Mouse (Mus musculus) limb, embryonic 14.5 days (tissue): ENCODE measurements around the gene Aldh6a1. TPM values are rescaled to one million over a fixed set of nuclear protein-coding genes. Genes with fewer than 3 reads are reported as not detected.
A peak's percentile ranks its signal among the peaks of the same experiment; 100 is the strongest.

Experiments used
- ATAC-seq: fragments of 200-750 bp; cut with Nextera tagmentation; 2 replicates; pipeline ENCODE4 v1.8.0; 2017; ENCODE audit warnings: low read depth, moderate number of reproducible peaks, moderate TSS enrichment; ENCODE audit not compliant: low FRiP score
- DNase-seq: peaks from one replicate; pipeline ENCODE4 v3.0.0-alpha.2; 2015; ENCODE audit warnings: low spot score
- H3K27ac ChIP-seq: fragments of 300-500 bp; sonication (generic); replicated peaks from 2 replicates; pipeline ENCODE4 v1.5.1; 2014; ENCODE audit warnings: low read depth, mild to moderate bottlenecking, low read length, moderate library complexity, mixed read lengths
- H3K27me3 ChIP-seq: fragments of 300-500 bp; sonication (generic); 2 replicates; pipeline ENCODE4 v1.6.1; 2014; ENCODE audit warnings: low read length, mixed read lengths; ENCODE audit not compliant: control insufficient read depth, insufficient read depth
- H3K36me3 ChIP-seq: fragments of 300-500 bp; sonication (generic); 2 replicates; pipeline ENCODE4 v1.6.1; 2014; ENCODE audit warnings: mild to moderate bottlenecking, low read length, moderate library complexity, mixed read lengths; ENCODE audit not compliant: control insufficient read depth, insufficient read depth
- H3K4me1 ChIP-seq: fragments of 300-500 bp; sonication (generic); 2 replicates; pipeline ENCODE4 v1.6.1; 2014; ENCODE audit warnings: antibody characterized with exemption, low read length, mixed read lengths; ENCODE audit not compliant: control insufficient read depth, insufficient read depth
- H3K4me2 ChIP-seq: fragments of 300-500 bp; sonication (generic); replicated peaks from 2 replicates; pipeline ENCODE4 v1.6.1; 2014; ENCODE audit warnings: low read depth, mild to moderate bottlenecking, low read length, moderate library complexity; ENCODE audit not compliant: severe bottlenecking
- H3K4me3 ChIP-seq: fragments of 300-500 bp; sonication (generic); replicated peaks from 2 replicates; pipeline ENCODE4 v1.5.1; 2014; ENCODE audit warnings: low read length
- H3K9ac ChIP-seq: fragments of 300-500 bp; sonication (generic); 2 replicates; pipeline ENCODE4 v1.6.1; 2014; ENCODE audit warnings: mild to moderate bottlenecking, low read depth, low read length, moderate library complexity; ENCODE audit not compliant: severe bottlenecking
- H3K9me3 ChIP-seq: fragments of 300-500 bp; sonication (generic); 2 replicates; pipeline ENCODE4 v1.6.1; 2016; ENCODE audit warnings: low read length; ENCODE audit not compliant: control insufficient read depth
- POLR2A ChIP-seq: fragments of 200-500 bp; IDR thresholded peaks from 2 replicates; pipeline ENCODE4 v1.8.0; 2012; ENCODE audit warnings: inconsistent platforms, mild to moderate bottlenecking, moderate library complexity, borderline replicate concordance; ENCODE audit not compliant: insufficient read depth, insufficient read length; ENCODE audit errors: extremely low read depth
- whole genome bisulfite sequencing: fragments of 180-500 bp; shearing (Covaris S2); extraction: QIAGEN DNeasy Blood & Tissue Kit; methylation state at CpG from one replicate; pipeline ENCODE4 v1.1.7; 2014; 5-methylcytosine and 5-hydroxymethylcytosine counted together
- polyA plus RNA-seq, 2 experiments: library from polyadenylated mRNA; depleted of rRNA in 1 of 2; stranded (reverse) in 1 of 2; unstranded in 1 of 2; fragments of >200 nt; fragmentation: Nextera tagmentation in 1 of 2; extraction: Ambion mirVana in 1 of 2; gene quantifications; 2 replicates each; pipeline versions ENCODE4 v1.2.1 to v1.2.3; 2012 to 2014

Gene Aldh6a1
- polyA plus RNA-seq, 2 experiments = 19.0 to 41.2 TPM

DNA sequence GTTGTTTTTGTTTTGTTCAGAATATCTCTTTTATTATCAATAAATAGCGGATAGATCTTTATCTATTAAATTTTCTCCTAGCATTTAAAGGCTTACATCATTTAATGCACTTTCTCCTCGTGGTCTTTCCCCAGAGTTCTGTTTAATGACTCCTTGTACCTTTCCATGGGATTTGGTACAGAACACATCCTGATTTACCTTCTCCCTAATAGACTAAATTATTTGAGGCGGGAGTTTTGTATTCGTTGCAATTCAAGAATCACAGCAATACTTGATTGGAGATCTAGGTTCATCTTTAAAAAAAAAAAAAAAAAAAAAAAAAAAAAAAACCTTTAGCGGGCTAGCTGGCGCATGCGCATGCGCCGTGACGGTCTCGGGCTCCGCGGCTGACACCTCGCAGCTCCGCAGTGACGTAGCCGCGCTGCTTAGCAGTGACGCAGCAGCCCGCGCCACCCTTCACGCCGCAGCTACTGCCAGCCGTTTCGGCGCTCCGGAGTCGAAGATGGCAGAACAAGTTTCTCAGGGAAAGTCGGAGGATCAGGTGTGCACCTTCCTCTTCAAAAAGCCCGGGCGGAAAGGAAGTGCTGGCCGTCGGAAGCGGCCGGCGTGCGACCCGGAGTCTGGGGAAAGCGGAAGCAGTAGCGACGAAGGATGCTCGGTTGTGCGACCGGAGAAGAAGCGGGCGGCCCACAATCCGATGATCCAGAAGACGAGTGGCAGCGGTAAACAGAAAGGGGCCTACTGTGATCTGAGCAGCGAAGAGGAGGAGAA is 33.8 kb downstream of the Aldh6a1 start, which contains the start of gene Rnf113a2:
TSS of gene Rnf113a2 (plus strand) at position 363 of the 771 bp plus-strand sequence.
- H3K27ac ChIP-seq = peak within 1 kb of the TSS; percentile 19; the same call in 1 of the 2 replicates
- H3K36me3 ChIP-seq = no peaks in the 10 kb centered on the region
- H3K4me2 ChIP-seq = peak within 1 kb of the TSS; percentile 79
- H3K4me1 ChIP-seq = no peaks in the 10 kb centered on the region
- peak within 1 kb of the TSS; percentile 71 for H3K9ac ChIP-seq
- H3K9me3 ChIP-seq = 0 out of 2 replicates have a peak, but pooled peaks cover 4% of the 10 kb centered on the region
- H3K4me3 ChIP-seq = peak within 1 kb of the TSS; percentile 56
- 0 out of 2 replicates have a peak, but pooled peaks have one; percentile 23 for TF ChIP-seq POLR2A
- DNase-seq (peak; percentile 86), ATAC-seq (peak; percentile 89)
- WGBS = 3% methylated on average over 50 of the region's 50 CpGs
- H3K27me3 ChIP-seq = no peaks in the 10 kb centered on the region

DNA sequence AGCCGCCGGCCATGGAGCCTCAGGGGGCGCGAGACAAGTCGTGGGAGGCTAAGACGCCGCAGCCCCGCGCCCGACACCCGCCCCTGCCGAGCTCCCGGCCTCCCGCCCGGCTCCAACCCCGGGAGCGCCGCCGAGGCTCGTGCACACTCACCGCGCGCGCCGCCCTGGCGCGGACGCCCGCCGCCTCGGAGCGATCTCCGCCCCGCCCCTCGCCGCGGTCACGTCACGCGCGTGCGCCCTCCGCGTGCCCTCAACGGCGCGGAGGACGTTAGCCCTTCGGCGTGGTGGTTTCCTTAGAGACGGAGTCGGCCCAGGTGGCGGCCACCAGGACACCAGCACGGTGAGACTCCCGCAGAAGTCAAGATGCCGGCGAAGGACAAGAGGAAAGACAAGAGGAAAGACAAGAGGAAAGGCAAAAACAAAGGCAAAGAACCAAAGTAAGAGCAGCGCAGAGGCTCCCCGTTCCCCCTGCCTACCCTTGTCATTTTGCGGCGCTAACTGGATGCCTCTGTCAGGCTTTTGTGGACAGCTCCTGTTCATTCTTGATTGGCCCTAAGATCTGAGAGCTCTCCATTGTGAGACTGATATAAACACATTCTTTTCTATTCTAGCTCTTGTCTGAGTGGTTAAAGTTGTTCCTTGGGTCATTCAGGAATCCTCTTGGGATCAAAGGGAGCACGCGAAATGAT is 41.8 kb downstream of the Aldh6a1 start, which contains the start of the genes Entpd5 and Bbof1:
TSS of gene Entpd5 (minus strand) at position 211 of the 689 bp plus-strand sequence.
TSS of gene Bbof1 (plus strand) at position 253 of the 689 bp plus-strand sequence.
- H3K9me3 ChIP-seq = no peaks in the 10 kb centered on the region
- H3K36me3 ChIP-seq = no peaks in the 10 kb centered on the region
- no peaks in the 10 kb centered on the region for H3K27me3 ChIP-seq
- ATAC-seq (peak; percentile 94), DNase-seq (peak; percentile 81)
- 2% methylated on average over 36 of the region's 63 CpGs for WGBS
- H3K4me2 ChIP-seq = peak within 1 kb of the TSS; percentile 87
- H3K4me1 ChIP-seq = peaks cover 3% of the 10 kb centered on the region; the same call in 1 of the 2 replicates
- peak within 1 kb of the TSS; percentile 77 for H3K9ac ChIP-seq
- peak within 1 kb of the TSS; percentile 59 for H3K27ac ChIP-seq
- H3K4me3 ChIP-seq = peak within 1 kb of the TSS; percentile 75
- TF ChIP-seq POLR2A = 0 out of 2 replicates have a peak, but pooled peaks have one; percentile 50

- 2% methylated on average over 34 of the region's 52 CpGs for WGBS
- no peaks in the 10 kb centered on the region for H3K27me3 ChIP-seq
- H3K9me3 ChIP-seq = no peaks in the 10 kb centered on the region
- H3K27ac ChIP-seq = peak overlapping the region; percentile 59
- DNase-seq = no peak
- peak overlapping the region; percentile 75 for H3K4me3 ChIP-seq
- H3K4me2 ChIP-seq = peak overlapping the region; percentile 87
- peak overlapping the region; percentile 77 for H3K9ac ChIP-seq
- ATAC-seq = peak; percentile 32
- H3K36me3 ChIP-seq = no peaks in the 10 kb centered on the region
- peaks cover 3% of the 10 kb centered on the region; the same call in 1 of the 2 replicates for H3K4me1 ChIP-seq
- no peak for TF ChIP-seq POLR2A
Observed at GRCm38 (mm10) chr12:84407874-84408818, 42.7 kb downstream of the Aldh6a1 start.

- H3K9me3 ChIP-seq = no peaks in the 10 kb centered on the region
- H3K27me3 ChIP-seq = no peaks in the 10 kb centered on the region
- no peak overlapping the region for H3K4me3 ChIP-seq
- WGBS = 63% methylated on average over 4 of the region's 4 CpGs
- ATAC-seq = no peak
- no peaks in the 10 kb centered on the region for H3K36me3 ChIP-seq
- H3K9ac ChIP-seq = no peak overlapping the region
- H3K4me2 ChIP-seq = no peak overlapping the region
- no peak for DNase-seq
- no peak overlapping the region for H3K27ac ChIP-seq
- TF ChIP-seq POLR2A = no peak
- H3K4me1 ChIP-seq = peaks cover 3% of the 10 kb centered on the region; the same call in 1 of the 2 replicates
Observed at GRCm38 (mm10) chr12:84407259-84407658, 43.5 kb downstream of the Aldh6a1 start.

GRCm38 (mm10) chr12:84404541-84404940 is 46.3 kb downstream of the Aldh6a1 start:
- Histone ChIP-seq H3K9ac (no peak overlapping the region), H3K4me1 (peaks cover 3% of the 10 kb centered on the region; the same call in 1 of the 2 replicates), H3K4me2 (no peak overlapping the region), H3K4me3 (no peak overlapping the region), H3K27me3 (no peaks in the 10 kb centered on the region), H3K27ac (no peak overlapping the region), H3K9me3 (no peaks in the 10 kb centered on the region), H3K36me3 (no peaks in the 10 kb centered on the region)
- WGBS = 92% methylated on average over 6 of the region's 6 CpGs
- no peak for ATAC-seq
- TF ChIP-seq POLR2A = no peak
- no peak for DNase-seq
